Mouse (Mus musculus) effector memory CD4-positive, alpha-beta T cell, adult 7 months (primary cell): ENCODE data around the gene Gripap1. TPM values are rescaled to one million over a fixed set of nuclear protein-coding genes. Genes with fewer than 3 reads are reported as not detected.

Experiments
- polyA plus RNA-seq: library from polyadenylated mRNA; unstranded; fragments of 100-300 nt; shearing (Covaris generic); gene quantifications from one replicate; pipeline ENCODE4 v1.2.1, GENCODE M21; 2017

Gene Gripap1
- polyA plus RNA-seq = 124 TPM

DNA sequence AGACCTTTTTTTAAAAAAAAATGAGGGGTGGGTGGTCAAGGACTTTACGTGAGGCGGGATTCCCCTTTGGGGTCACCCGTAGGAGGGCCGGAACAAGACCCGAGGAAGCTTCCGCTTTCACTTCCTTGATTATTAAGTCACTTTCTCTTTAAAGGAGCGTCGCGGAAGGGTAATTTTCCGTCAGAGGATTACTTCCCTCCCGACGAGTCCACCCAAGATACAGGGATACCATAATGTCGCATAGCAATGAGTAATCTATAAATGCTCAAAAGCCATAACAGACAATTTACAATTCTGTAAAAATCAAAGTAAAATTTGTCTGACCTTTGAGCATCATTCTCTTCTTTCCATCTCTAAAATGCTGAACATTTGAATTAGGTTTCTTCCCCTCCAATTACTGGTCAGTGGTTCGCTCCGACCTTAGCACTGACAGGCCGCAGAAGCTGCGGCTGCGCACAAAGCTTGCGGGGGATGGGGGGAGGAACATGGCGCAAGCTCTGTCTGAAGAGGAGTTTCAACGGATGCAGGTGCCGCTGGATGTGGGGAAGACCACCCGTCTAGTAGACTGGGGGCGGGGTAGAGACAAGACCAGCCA lies at the start of gene Gripap1:
Gripap1 (plus strand) TSS at position 224 of the 595 bp plus-strand sequence.

DNA sequence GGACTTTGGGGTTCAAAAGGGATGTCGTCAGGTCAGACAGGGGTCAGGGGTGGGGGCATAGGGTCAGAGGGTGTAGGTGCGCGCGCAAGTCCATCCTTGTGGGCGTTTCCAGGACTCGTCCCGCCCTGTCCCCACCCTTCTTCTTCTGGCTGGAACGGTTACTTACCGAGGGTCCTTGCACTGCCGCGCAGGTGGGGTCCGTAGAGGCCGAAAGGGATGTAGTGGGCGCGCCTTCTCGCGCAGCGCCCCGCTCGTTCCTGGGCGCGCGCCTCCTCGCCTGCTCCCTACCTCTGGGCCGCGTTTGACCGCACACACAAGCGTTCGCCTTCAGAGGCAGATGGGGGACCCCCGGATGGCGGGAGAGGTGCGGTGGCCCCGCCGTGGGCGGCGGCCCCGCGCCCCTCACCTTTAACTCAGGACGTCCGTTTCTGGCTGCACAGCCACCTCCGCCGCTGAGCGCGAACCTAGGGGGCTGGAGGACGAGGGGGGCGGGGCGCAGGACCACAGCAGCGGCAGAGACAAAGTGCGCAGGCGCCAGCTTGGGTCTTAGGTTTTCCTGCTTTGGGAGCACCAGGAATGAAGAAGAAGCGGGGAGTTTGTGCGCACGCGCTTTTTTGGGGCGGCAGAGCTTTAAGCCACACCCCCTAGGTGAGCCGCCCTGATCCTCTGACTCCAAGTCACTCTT lies 39.0 kb upstream of the Gripap1 start, which contains the start of gene Ccdc120:
Ccdc120 (minus strand) TSS at position 474 of the 685 bp plus-strand sequence.

DNA sequence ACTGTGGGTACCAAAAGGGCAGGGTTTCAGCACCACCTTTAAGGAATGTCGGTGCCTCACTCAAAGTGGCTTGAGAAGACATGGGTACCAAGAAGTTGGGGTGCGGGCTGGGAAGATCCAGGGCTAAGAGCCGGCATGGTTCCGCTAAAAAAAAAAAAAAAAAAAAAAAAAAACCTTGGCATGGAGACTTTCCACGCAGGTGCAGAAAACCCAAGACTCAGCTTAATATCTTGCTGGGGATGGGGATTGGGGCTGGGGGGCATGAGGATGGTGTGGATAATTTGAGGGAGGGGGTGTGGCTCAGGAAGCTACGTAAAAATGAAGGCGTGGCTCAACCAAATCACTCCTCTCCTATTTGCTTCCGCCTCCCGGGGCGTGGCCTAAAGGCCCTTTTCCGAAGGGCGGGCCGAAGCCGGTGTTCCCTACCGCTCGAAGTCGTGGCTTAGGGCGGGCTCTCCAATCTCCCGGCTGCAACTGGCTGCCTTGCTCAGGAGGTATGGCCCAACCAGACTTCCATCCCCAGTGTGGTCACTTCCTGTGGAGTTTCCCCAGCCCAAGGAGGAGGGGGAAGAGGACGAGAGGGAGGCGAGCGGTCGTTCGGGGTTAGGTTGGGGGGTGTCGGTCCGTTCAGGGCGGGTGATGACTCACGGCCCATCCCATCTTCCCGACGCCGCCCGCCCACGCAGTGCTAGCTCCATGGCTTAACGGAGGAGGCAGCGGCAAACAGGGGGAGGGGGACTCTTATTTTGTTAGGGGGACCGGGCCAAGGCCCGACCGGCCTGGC lies 27.2 kb upstream of the Gripap1 start, which contains the start of gene Tfe3:
Tfe3 (plus strand) TSS at position 424 of the 784 bp plus-strand sequence.

DNA sequence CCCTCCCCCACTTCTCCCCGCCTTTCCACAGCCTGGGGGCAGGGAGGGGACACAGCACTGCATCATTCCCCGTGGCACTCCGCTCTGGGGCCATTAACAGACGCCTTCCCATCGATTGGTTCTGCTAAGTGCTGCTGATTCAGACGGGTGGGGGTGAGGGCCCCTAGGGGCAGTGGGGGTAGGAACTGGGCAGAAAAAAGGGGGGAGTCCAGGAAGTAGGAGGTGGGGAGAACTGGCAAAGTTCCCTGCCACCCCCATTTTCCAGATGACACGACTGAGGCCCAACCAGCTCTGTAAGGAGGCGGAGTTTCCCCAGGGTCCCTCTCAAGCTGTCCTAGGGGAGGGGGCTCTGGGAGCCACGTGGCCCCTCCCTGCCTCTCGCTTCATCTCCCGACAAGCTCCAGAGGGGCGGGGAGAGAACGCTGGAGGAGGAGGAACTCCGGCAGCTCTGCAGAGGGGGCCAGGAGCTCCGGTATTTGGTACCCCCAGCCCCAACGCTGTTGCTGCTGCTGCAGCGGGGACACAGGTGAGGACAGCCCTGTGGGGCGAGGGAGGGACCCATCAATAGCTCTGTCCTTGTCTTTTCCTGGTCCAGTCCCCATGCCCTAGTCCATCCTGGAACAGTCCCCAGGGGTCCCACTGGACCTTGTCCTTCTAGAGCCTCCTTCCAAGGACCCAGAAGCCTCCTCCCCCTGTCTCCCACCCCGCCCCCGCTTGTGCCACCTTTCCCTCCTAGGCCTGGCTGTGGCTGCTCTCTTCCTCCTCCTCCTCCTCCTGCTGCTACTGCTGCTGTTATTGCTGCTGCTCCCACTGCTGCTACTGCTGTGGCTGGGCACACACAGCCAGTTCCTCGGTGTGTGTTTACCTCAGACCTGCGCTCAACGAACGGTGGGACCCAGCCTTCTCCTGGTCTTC lies 32.6 kb downstream of the Gripap1 start, which contains the start of gene Kcnd1:
Kcnd1 (plus strand) TSS at position 425 of the 915 bp plus-strand sequence.

DNA sequence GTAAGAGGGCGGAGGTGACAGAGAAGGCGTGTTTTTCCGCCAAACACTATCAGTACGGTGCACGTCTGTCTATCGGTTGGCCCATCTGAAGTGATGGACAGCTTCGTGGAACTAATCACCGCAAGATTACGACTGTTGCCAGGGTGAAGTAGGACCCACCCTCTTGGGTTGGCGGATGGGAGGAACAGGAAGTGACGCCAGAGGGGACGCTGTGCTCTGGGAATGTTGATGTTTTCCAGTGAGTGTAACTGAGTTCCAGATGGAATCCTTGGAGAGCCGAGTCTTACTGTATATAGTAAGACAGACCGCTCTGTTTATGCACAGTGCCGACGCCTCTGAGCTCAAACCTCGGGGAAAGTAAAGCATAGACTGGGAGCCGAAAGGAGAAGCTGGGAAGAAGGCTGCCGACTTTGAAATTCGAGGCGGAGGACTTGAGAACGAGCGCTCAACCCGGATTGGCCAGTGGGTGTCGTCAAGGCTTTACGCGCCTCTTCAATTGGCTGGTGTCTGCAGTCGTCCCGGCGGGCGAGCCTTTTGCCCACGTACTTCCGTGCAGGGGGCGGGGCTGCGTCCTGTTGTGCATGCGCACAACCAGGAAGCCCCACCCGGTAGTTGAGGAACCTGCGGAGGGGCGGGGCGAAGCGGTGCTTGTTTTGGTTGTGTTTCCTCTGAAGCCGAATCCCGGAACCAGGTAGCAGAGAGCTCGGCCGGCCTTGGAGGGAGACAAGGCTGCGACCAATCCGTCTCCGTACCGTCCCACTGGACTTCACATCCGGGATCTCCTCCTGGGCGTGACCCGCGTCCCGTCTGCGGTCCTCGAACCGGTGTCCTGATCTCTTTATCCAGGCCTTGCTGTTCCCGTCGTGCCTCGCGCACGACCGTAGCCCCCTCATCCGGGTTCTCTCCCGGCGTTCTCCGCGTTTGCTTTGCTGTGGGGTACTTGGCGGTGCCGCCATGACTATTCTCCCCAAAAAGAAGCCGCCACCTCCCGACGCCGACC lies 51.9 kb downstream of the Gripap1 start, which contains the start of gene Otud5:
Otud5 (plus strand) TSS at position 202 of the 1,000 bp plus-strand sequence.

Other genes with a start within 250 kb of the Gripap1 start
- not detected for gene Foxp3, start 216.1 kb upstream of the Gripap1 start, polyA plus RNA-seq
- 2.9 TPM for gene Ppp1r3f, start 215.5 kb upstream of the Gripap1 start, polyA plus RNA-seq
- 12.1 TPM for gene Ccdc22, start 184.2 kb upstream of the Gripap1 start, polyA plus RNA-seq
- 0.76 TPM for gene Cacna1f, start 182.7 kb upstream of the Gripap1 start, polyA plus RNA-seq
- gene Syp, start 151.3 kb upstream of the Gripap1 start, polyA plus RNA-seq = 0.46 TPM
- gene Prickle3, start 132.5 kb upstream of the Gripap1 start, polyA plus RNA-seq = 21.7 TPM
- 39.3 TPM for gene Plp2, start 118.4 kb upstream of the Gripap1 start, polyA plus RNA-seq
- 0.35 TPM for gene Magix, start 108.5 kb upstream of the Gripap1 start, polyA plus RNA-seq
- gene Gpkow, start 92.6 kb upstream of the Gripap1 start, polyA plus RNA-seq = 78.2 TPM
- gene Wdr45, start 75.4 kb upstream of the Gripap1 start, polyA plus RNA-seq = 93.4 TPM
- not detected for gene Gm45208, start 67.5 kb upstream of the Gripap1 start, polyA plus RNA-seq
- 31.4 TPM for gene Praf2, start 61.3 kb upstream of the Gripap1 start, polyA plus RNA-seq
- gene Ccdc120, start 38.9 kb upstream of the Gripap1 start, polyA plus RNA-seq = not detected
- 85.1 TPM for gene Tfe3, start 27.2 kb upstream of the Gripap1 start, polyA plus RNA-seq
- not detected for gene Kcnd1, start 32.5 kb downstream of the Gripap1 start, polyA plus RNA-seq
- 202 TPM for gene Otud5, start 51.6 kb downstream of the Gripap1 start, polyA plus RNA-seq
- gene Pim2, start 88.5 kb downstream of the Gripap1 start, polyA plus RNA-seq = 320 TPM
- 52.3 TPM for gene Slc35a2, start 94.3 kb downstream of the Gripap1 start, polyA plus RNA-seq
- 158 TPM for gene Pqbp1, start 109.5 kb downstream of the Gripap1 start, polyA plus RNA-seq
- gene Timm17b, start 109.6 kb downstream of the Gripap1 start, polyA plus RNA-seq = 93.8 TPM
- not detected for gene Gm10491, start 118.1 kb downstream of the Gripap1 start, polyA plus RNA-seq
- gene Gm10490, start 119.8 kb downstream of the Gripap1 start, polyA plus RNA-seq = not detected
- gene Pcsk1n, start 130.1 kb downstream of the Gripap1 start, polyA plus RNA-seq = not detected
- gene Eras, start 138.8 kb downstream of the Gripap1 start, polyA plus RNA-seq = not detected
- gene Hdac6, start 158.1 kb downstream of the Gripap1 start, polyA plus RNA-seq = 15.1 TPM
- gene Gata1, start 188.3 kb downstream of the Gripap1 start, polyA plus RNA-seq = not detected
- not detected for gene Glod5, start 228.7 kb downstream of the Gripap1 start, polyA plus RNA-seq